Mouse (Mus musculus) brain, embryonic 18.5 days (tissue): Measurements from ENCODE around the gene Aen.

ENCODE experiments used
- DNase-seq: peaks from one replicate; pipeline ENCODE4 v3.0.0-alpha.2; 2012; ENCODE audit warnings: low read depth, low spot score

Aen gene

DNA sequence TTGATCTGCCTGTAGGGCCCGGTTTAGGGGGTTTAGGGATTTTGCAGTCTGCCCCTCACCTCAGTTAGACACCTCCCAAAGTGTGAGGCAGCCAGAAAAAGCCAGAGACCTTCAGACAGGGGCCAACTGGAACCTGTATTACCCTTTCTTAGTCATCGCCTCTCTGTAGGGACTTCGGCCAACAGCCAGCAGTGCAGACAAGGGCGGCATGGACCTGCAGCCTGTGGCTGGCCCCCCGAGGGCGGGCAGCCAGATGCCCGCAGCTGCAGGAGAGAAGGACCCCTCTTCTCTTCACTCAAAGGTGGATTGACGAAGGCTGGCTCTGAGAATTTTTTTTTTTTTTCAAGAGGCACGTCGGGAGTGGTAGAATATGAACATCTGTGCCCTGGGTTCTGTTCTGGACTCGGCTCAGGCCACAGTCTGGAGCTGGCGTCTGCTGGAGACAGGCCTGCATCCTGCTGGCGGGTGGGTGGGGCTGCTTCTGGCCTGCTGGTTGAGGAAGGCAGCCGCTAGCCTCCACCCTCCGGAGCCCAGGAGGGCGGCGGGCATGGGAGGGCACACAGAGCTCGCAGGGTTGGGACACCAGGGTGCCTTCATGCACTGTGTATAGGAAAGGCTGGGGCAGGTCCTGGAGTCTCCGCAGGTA, 43.4 kb downstream of the Aen start:
- DNase-seq, result no peak

DNA sequence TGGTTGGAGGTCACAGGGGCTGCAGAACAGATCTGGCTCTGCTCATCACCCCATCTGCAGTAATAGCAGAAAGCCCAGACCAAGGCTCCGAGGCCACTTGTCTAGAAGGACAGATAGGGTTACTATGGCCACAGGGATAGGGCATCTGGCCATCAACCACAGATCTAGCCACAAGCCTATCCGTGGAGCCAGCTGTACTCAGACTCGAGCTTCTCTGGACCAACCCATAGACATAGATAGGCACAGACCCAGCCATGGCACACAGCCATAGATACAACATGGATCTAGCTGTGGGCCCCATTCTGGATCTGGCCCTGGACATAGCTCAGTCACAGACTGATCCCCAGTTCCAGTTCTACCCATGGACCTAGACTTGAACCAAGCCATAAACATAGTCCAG, 45.3 kb downstream of the Aen start:
- no peak for DNase-seq

DNA sequence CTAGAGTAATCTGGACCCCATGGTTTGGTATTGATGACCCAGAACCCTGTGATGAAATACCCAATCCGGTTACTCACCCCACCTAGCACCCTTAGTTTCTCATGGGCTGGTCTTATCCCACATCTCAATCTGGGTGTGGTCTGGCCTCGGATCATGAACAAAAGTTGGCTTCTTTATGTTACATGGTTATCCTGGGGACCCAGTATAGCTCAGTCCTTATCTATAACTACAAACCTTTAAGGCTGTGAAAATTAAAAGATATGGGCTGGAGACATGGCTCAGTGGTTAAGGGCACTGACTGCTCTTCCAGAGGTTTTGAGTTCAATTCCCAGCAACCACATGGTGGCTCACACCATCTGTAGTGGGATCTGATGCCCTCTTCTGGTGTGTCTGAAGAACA, 46.9 kb downstream of the Aen start:
- DNase-seq, result no peak

DNA sequence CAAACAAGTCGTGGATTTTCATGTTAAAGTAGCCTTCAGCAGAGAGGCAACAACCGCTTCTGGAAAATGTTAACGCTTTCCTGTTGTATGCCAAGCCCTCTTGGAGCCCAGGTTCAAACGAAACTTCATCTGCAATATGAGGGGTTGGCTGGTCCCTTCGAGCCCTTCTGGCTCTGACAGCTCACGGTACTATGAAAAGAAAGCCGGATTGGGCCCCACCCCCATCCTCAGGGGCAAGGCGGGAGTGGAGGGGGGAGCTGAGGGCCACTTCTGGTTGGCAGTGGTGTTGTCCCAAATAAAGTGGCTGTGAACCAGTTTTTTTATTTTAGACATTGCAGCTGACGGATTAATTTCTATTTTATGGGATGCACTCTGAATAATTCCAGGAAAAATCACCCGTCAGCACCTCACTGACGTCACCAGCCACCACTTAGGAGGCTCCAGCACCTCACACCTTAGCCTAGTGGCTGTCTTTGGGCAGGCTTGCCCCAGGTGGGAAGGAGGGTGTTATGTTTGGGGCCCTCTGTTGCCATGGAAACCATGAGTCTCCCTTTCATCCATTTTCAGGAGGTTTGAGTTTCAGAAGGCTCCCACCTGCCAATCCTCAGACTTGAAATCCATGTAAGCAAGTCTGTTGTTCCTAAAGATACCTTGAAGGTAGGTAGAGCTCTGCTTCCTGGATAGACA, 58.4 kb downstream of the Aen start:
- no peak for DNase-seq

DNA sequence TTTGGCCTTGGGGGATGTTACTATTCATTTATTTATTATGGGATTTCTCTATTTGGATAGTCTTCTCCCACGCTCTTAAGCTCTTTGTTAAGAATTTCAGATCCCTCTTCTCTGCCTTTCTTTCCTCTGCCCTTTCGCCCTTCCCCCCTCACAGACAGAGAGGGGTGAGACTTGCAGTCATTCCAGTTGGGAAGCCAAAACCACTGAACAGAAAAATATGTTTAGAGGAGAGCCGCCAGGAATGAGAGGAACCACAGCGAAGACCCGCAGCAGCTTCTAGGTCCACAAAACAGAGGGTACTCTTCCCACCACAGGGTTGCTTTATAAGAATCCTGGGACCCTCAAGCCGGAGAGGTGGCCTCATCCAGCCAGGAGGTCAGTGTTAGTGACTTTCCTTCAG, 59.0 kb downstream of the Aen start:
- DNase-seq, result no peak

DNA sequence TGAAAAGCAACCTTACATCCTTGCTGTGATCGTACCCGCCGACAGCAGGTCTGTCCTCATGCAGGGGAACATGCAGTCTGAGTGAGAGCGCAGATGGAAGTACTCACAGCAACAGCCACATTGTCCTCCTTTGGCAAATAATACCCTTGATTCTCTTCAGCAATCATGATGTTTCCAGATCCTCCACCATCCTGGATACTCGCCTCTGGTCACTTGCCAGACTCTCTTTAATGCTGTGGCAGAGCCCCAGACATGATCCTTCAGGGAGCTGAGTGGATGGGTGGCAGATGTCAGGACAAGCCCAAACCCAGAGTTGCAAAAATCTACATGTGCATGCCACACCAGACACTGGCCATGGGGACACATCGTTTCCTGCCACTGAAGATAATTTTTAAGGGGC, 59.4 kb downstream of the Aen start:
- no peak for DNase-seq

DNA sequence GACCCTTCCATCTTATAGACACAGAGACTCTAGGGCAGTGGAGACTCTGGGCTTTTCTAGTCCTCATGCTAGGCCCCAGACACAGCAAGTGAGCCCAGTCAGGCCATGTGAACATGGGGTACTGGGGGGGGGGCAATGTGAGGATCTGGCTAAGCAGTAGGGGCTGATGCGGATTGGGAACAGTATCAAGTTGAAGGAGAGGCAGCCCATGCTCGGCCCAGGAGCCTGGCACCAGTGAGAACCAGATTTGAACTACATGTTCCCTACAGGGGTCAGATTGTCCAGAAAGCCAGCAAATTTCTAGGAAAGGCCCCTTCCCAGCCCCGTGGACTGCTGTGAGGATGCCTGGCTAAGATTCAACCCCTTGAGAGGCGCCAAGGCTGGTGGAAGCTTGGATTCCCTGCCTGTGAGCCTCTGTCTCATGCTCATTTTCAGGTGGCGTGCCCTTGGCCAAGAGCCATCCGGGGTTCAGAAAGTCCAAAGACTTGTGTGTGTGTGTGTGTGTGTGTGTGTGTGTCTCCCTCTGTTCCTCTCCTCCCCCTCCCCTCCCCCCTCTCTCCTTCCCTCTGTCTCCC, 62.9 kb downstream of the Aen start:
- no peak for DNase-seq
